Mouse (Mus musculus): ENCODE results near the gene Chst3.

DNA sequence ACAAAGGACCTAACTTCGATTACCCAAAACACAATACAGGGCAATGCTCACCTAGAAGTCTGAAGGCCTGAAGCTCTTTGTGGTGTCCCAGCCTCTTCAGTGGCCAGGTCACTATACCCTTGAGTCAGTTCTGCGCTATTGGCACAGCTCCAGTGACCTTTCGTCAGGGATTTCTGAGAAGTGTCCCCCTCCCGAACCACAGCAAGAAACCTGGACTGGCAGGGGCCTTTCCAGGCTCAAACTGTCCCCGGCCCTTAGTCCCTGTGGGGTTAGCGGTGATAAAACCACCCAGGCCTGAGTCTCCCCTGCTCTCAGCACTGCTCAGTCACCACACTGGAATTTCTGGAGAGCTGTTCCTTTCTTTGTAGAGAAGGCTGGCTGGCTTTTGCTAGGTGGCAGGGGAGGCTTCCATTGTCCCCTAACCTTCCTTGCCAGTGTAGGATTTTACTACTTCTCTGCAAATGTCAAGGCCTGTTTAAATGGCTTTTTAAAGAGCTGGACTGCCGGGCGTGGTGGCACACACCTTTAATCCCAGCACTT, 11.8 kb downstream of the Chst3 start:
- TF ChIP-seq MYOG (IDR thresholded peaks at IDR 0.05; ENCODE audit: control insufficient read depth, extremely low read depth, insufficient read length) = no peak
- TF ChIP-seq CTCF (IDR thresholded peaks at IDR 0.05; ENCODE audit: control insufficient read depth, insufficient read depth, insufficient read length) = no peak
- no peak for TF ChIP-seq MYOD1 (IDR thresholded peaks at IDR 0.05; ENCODE audit: control insufficient read depth, insufficient read length, low read depth)
- TF ChIP-seq USF1 (IDR thresholded peaks at IDR 0.05; ENCODE audit: low read depth) = no peak

Measured in C2C12 (cell line).